ENCODE assay signal across 8 mouse cellular contexts in the genomic region with DNA sequence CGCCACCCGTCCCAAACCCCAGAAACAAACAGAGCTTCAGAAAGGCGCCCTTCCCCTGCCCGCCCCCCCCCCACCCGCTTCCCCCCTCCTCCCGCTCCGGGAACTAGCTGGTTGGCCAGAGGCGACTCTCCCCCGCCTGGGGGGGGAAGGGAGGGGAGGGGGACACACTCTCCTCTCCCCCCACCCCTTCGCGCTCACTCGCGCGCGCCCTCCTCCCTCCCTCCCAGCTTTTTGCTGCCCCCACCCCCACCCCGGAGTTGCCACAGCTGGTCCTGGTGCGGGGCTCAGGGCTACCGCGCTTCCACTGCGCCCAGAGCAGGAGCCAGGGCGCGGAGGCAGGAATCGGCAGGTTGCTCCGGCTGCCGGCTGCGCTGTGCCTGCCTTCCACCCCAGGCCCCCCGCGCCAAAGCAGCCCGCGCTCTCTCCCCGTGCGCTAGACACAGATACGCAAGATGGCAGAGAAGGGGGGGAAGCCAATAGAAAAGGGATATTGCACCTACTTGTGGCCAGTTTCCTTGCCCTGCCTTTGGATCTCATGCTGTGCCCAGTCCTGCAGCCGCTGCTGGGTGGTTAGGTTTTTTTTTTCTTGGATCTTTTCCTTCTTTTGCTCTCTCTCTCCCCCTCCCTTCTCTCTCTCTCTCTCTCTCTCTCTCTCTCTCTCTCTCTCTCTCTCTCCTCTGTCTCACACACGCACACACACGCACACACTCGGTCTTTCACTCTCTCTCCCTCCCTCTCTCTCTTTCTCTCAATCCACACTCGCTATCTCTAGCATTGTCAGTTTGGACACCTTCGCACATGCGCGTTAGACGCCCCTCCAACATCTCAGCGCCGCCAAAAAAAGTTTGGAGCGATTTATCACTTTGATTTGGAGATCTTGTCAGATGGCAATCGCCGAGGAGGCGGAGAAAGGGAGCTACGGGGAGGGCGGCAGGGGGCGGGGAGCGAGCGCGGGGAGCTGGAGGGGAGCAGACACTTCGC. TPM values are rescaled to one million over a fixed set of nuclear protein-coding genes. Genes with fewer than 3 reads are reported as not detected.
DNase-seq lines count a peak whose midpoint lies in the region; ATAC-seq lines count a peak whose summit lies in the region.

No protein-coding gene starts in this region.

- H3K36me3 ChIP-seq in forebrain, embryonic 13.5 days (ENCODE audit: poor library complexity, severe bottlenecking) = no peaks in the 10 kb centered on the region
- H3K36me3 ChIP-seq in hindbrain, embryonic 11.5 days (ENCODE audit: control insufficient read depth, insufficient read depth, low read length) = no peaks in the 10 kb centered on the region
- no peaks in the 10 kb centered on the region for H3K36me3 ChIP-seq in limb, embryonic 13.5 days
- no peaks in the 10 kb centered on the region for H3K36me3 ChIP-seq in midbrain, embryonic 14.5 days (ENCODE audit: control insufficient read depth, insufficient read depth, low read length)

- peak overlapping the region; percentile 64 for H3K9ac ChIP-seq in forebrain, embryonic 13.5 days
- peak overlapping the region; percentile 69 for H3K9ac ChIP-seq in hindbrain, embryonic 11.5 days (ENCODE audit: low read depth, low read length)
- peak overlapping the region; percentile 98 for H3K9ac ChIP-seq in limb, embryonic 13.5 days
- H3K9ac ChIP-seq in midbrain, embryonic 14.5 days (replicated peaks; ENCODE audit: low read length) = peak overlapping the region; percentile 47

- no peak overlapping the region for H3K27ac ChIP-seq in forebrain, embryonic 13.5 days
- H3K27ac ChIP-seq in hindbrain, embryonic 11.5 days (ENCODE audit: low read depth, low read length) = peak overlapping the region; percentile 76
- H3K27ac ChIP-seq in limb, embryonic 13.5 days = peak overlapping the region; percentile 99
- H3K27ac ChIP-seq in midbrain, embryonic 14.5 days (replicated peaks; ENCODE audit: low read depth, low read length) = peak overlapping the region; percentile 66

- peaks cover 91% of the 10 kb centered on the region for H3K27me3 ChIP-seq in forebrain, embryonic 13.5 days
- H3K27me3 ChIP-seq in hindbrain, embryonic 11.5 days (ENCODE audit: control insufficient read depth, insufficient read depth, low read length) = peaks cover 46% of the 10 kb centered on the region
- H3K27me3 ChIP-seq in limb, embryonic 13.5 days = peaks cover 4% of the 10 kb centered on the region; the same call in 1 of the 2 replicates
- H3K27me3 ChIP-seq in midbrain, embryonic 14.5 days (ENCODE audit: control insufficient read depth, insufficient read depth, low read length) = peaks cover 62% of the 10 kb centered on the region

- H3K9me3 ChIP-seq in forebrain, embryonic 13.5 days (replicated peaks) = no peaks in the 10 kb centered on the region
- H3K9me3 ChIP-seq in hindbrain, embryonic 11.5 days (ENCODE audit: control insufficient read depth, low read length) = no peaks in the 10 kb centered on the region
- no peaks in the 10 kb centered on the region for H3K9me3 ChIP-seq in limb, embryonic 13.5 days
- H3K9me3 ChIP-seq in midbrain, embryonic 14.5 days (ENCODE audit: control insufficient read depth, low read length) = no peaks in the 10 kb centered on the region

- H3K4me3 ChIP-seq in forebrain, embryonic 13.5 days = peak overlapping the region; percentile 59
- H3K4me3 ChIP-seq in hindbrain, embryonic 11.5 days (ENCODE audit: low read depth, low read length) = peak overlapping the region; percentile 58
- peak overlapping the region; percentile 75 for H3K4me3 ChIP-seq in limb, embryonic 13.5 days
- H3K4me3 ChIP-seq in midbrain, embryonic 14.5 days (replicated peaks; ENCODE audit: low read depth, low read length) = peak overlapping the region; percentile 54

- peak; percentile 32 for DNase-seq in ovary, postnatal 36 days (ENCODE audit: low spot score)
- DNase-seq in ovary, postnatal 10 days (ENCODE audit: low spot score) = no peak
- peak; percentile 77 for DNase-seq in hindbrain, embryonic 11.5 days (ENCODE audit: low spot score)
- DNase-seq in midbrain, embryonic 14.5 days = peak; percentile 73
- no peak for DNase-seq in spleen, postnatal 36 days (ENCODE audit: low spot score in 2 of 2)
- DNase-seq in layer of hippocampus, adult 9-10 months (ENCODE audit: low spot score) = no peak

- peaks cover 50% of the 10 kb centered on the region for H3K4me1 ChIP-seq in forebrain, embryonic 13.5 days
- H3K4me1 ChIP-seq in hindbrain, embryonic 11.5 days (replicated peaks; ENCODE audit: control insufficient read depth, insufficient read depth, low read length) = peaks cover 3% of the 10 kb centered on the region; the same call in 1 of the 2 replicates
- peaks cover 57% of the 10 kb centered on the region for H3K4me1 ChIP-seq in limb, embryonic 13.5 days
- H3K4me1 ChIP-seq in midbrain, embryonic 14.5 days (ENCODE audit: control insufficient read depth, insufficient read depth, low read length) = peaks cover 18% of the 10 kb centered on the region; the same call in 1 of the 2 replicates

- peak overlapping the region; percentile 89 for H3K4me2 ChIP-seq in forebrain, embryonic 13.5 days
- peak overlapping the region; percentile 88 for H3K4me2 ChIP-seq in hindbrain, embryonic 11.5 days (replicated peaks; ENCODE audit: low read depth, low read length)
- peak overlapping the region; percentile 70 for H3K4me2 ChIP-seq in limb, embryonic 13.5 days (replicated peaks)
- H3K4me2 ChIP-seq in midbrain, embryonic 14.5 days (ENCODE audit: low read length) = peak overlapping the region; percentile 76

- WGBS in forebrain, embryonic 13.5 days = under 1% methylated on average over 40 of the region's 55 CpGs
- WGBS in hindbrain, embryonic 11.5 days = under 1% methylated on average over 40 of the region's 55 CpGs
- WGBS in limb, embryonic 13.5 days = under 1% methylated on average over 44 of the region's 55 CpGs
- WGBS in midbrain, embryonic 14.5 days = under 1% methylated on average over 44 of the region's 55 CpGs

- peak; percentile 51 for ATAC-seq in forebrain, embryonic 13.5 days
- peak; percentile 53 for ATAC-seq in hindbrain, embryonic 11.5 days (ENCODE audit: low FRiP score)
- peak; percentile 49 for ATAC-seq in limb, embryonic 13.5 days (ENCODE audit: low FRiP score, low read depth)
- peak; percentile 41; the same call in 1 of the 2 replicates for ATAC-seq in midbrain, embryonic 14.5 days (ENCODE audit: low FRiP score, low TSS enrichment)

RNA-seq across cellular contexts. Expression of gene Mecom, which starts 38.6 kb away (rescaled TPM):
- polyA plus RNA-seq in forebrain, embryonic 13.5 days (2015; fragmentation: Nextera tagmentation; extraction: Ambion mirVana) = 3.7 and 5.0 TPM in 2 replicates
- 40.2 and 44.3 TPM in 2 replicates for polyA plus RNA-seq in hindbrain, embryonic 11.5 days (2014; fragmentation: Nextera tagmentation; extraction: Ambion mirVana)
- 87.4 and 90.7 TPM in 2 replicates for polyA plus RNA-seq in limb, embryonic 13.5 days (2015; fragmentation: Nextera tagmentation; extraction: Ambion mirVana)
- polyA plus RNA-seq in midbrain, embryonic 14.5 days (2014; fragmentation: Nextera tagmentation; extraction: Ambion mirVana) = 4.6 and 10.1 TPM in 2 replicates

Comparison
In these comparisons a context has a peak if more than half of its experiments do, and no peak if none do; other contexts are left out.
1. DNase-seq: peak in ovary, postnatal 36 days (single experiment), hindbrain, embryonic 11.5 days (single experiment) and midbrain, embryonic 14.5 days (single experiment); none in ovary, postnatal 10 days (single experiment), spleen, postnatal 36 days (0 of 2) and layer of hippocampus, adult 9-10 months (single experiment).
2. H3K9ac ChIP-seq: peak in every context shown above with its lines; median percentile 98 in limb, embryonic 13.5 days; 69 in hindbrain, embryonic 11.5 days; 64 in forebrain, embryonic 13.5 days; 47 in midbrain, embryonic 14.5 days.
3. Peak in every context shown above with its lines, with median percentiles within 50 percentile points of each other: ATAC-seq, H3K4me2 ChIP-seq and H3K4me3 ChIP-seq.